Mouse (Mus musculus) MN1 (cell line): ENCODE measurements around the gene Scgb1b30.
"Not testable (repeated sequence)": the region's sequence is repeated elsewhere in the genome, so short reads cannot be mapped to it uniquely, and the experiment has no call there.

ENCODE experiments used
- DNase-seq: peaks from one replicate; pipeline ENCODE4 v3.0.0-alpha.2; 2016; ENCODE audit warnings: low spot score

The Scgb1b30 gene

DNA sequence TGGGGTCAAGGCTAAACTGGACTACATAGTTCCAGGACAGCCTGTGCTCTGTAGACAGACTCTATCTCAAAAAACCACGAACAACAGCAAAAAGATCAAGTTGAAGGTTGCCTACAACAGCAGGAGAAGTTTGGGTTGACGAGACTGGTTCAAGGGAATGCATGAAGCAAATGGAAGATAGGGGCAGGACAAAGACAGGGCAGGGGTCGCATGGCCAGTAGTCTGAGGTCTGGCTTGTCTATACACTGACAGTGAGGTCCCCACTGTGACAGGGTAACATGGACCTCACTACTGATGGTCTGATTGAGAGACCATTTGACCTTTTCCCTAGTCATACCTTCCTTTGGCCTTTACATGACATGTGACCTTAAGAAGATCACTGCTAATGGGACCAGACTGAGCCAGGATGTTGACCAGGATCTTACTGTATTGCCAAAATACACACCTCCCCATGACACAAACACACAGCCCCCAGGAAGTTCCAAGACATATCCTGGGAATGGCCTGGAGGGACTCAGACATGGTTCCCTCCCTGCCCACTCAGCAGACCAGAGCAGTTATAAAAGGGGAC lies at the start of gene Scgb1b30:
TSS of gene Scgb1b30 (plus strand) at position 521 of the 571 bp plus-strand sequence.
- DNase-seq: no peak

DNA sequence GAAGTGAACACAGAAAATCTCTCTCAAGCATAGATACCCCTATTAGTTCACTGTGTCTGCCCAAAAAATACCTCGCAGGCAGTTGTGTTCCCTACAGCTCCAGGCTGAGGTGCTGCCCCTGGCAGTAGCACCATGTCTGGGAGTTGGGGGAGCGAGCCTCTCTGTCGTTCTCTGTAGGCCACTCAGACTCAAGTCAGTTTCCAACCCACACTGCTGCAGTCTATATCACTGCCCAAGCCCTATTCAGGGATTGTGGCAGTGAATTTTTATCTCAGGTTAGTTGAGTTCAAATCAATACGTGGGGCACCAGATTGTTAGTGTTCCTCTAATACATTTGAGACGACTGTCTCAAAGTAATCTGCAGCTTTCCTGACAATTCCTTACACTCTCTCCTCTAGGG lies 27.1 kb upstream of the Scgb1b30 start:
- DNase-seq: not testable (repeated sequence)

DNA sequence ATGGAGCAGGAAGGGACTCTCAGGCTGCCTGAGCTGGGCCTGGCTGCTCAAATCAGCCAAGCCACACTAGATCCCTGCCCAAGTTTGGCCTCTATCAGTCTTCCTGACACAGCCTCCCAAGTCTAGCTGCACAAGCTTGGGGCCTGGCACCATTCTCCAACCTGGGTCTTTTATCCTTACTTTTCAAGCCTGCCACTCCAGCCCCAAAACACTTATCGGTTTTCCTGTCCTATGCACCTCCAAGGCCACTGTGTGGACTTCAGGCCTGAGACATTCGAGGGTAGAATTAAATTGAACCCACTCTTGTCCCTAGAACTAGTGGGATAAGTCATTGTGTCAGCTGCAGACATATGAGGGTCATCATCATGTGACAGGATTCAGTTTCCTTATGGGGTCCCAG lies 4.8 kb downstream of the Scgb1b30 start:
- DNase-seq: no peak

DNA sequence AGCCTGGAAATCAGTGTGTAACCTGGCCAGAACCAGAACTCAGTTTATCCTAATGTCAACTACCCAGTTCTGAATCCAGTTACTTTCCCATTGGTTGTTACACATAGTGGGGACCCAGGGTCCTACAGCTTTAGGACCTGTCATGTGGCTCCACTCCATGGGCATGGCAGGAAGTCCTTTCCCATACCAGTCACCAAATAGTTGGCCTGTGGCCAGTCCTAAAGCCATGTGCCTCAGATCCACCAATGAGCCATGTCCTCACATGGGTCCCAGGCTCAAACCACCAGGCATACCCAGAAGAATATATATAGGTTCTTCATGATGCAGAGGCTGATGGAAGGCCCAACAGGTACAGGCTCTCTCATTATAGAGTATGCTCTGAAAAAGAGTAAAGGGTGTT lies 6.0 kb downstream of the Scgb1b30 start:
- no peak for DNase-seq

DNA sequence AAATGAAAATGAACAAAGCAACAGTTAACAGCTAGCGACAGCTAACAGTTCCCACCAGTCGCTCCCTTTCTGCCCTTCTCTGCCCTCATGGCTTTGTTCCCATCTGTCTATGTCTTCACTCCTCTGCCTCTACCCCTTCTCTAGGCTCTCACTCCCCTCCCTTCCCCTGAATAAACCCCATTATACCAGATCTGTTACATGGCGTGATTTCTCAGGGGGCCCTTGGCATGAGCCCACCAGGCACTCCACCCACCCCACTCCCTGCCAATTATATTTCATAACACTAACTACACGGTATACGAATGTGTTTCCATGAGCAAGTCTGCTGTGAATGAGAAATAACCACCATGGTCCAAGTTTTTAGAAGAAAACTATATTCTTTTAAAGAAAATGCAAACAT lies 14.0 kb downstream of the Scgb1b30 start:
- DNase-seq: no peak

DNA sequence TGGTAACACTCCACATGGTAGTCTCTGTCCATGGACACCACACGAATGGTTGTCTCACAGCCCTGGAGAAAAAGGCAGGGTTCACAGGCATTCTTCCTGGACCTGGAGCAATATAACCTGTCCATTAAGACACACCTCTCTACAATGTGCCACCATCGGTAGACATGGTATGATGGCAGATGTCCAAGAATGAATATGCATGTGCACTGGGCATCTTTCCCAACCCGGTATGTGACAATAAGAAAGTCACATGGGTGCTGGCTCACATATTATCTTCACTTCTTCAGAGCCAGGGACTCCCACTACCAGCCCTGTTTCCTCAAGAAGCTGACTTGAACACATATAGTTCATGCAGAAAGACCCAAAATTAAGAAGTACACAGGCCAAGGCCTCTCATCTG lies 21.4 kb downstream of the Scgb1b30 start:
- DNase-seq: no peak

DNA sequence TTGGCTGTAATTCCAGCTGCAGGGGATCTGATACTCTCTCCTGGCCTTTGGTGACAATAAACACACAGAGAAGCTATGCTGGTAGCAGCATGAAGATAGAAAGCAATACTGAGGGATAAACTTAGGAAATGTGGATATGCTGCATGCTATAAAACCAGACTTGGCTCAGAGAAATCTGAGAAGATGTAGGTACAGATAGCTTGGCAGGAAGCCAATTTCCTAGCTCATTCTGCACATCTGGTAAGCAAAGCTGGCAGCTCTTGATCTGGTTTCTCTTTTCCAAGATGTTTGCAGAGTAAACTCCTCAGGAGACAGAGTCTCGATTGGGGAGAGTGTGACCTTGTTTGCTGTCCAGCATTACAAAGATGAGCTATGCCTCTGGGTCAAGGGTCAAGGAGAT lies 25.4 kb downstream of the Scgb1b30 start:
- DNase-seq: peak; percentile 77

DNA sequence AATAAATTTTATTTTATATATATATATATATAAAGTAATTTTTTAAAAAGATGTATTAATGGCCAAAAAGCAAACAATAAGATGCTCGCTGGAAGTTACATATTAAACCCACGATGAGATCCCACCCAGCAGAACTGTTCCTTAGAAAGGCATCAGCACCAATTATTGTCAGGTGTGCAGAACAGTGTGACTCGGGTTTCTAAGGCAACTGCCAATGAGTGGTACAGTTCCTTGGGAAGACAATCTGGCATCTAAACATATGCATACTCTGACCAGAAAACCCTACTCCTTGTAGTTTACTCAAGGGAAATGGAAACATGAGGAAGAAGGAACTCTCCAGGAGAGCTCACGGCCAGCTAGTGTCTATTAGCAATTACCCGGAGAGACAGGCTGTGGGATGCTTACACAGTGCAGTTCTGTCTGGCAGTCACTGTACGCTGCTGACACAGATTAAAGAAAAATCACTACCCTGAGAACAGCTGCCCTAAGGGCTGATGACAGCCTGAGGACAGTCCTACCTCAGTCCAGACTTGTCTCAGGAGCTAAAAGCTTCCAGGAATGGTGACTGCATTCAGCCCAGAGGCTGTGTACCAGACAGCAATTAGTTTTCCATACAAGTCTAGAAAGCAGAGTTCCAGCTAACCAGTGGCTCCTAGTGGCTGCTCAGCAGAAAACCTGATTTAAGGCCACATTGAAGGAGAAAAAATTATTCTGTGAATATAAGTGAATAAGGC lies 27.9 kb downstream of the Scgb1b30 start:
- DNase-seq: peak; percentile 46

DNA sequence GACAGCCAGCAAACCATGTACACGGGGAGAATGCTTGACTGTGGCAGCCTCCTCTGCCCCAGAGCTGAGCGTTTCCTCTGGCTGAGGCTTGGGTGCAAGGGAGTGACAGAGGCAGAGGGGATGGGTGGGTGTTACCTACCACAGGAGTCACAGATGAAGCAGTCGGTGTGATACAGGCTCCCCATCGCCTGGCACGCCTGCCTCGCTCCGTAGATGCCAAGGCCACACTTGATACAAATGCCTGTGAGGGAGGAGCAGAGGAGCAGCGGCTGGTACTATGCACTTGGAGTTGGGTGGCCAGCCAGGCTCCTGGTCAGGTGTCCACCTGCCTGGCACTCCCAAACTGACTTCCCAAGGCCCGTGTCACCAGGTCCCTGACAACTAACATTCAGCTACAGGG lies 30.1 kb downstream of the Scgb1b30 start:
- DNase-seq: no peak

DNA sequence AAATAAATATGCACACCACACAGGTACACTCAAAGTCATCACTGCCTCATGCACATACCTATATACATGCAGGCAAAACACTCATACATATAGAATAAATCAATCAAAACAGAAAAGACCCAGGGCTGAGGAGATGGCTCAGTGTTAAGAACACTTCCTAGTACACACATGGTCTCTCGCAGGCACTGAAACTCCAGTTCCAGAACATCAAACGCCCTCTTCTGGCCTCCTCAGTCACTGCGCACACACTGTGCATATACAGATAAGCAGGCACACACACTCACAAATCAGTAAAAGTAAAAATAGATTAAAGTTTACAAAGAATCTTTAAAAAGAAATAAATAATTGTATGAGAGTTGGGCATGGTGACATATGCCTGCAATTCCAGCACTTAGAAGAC lies 31.1 kb downstream of the Scgb1b30 start:
- DNase-seq: no peak

DNA sequence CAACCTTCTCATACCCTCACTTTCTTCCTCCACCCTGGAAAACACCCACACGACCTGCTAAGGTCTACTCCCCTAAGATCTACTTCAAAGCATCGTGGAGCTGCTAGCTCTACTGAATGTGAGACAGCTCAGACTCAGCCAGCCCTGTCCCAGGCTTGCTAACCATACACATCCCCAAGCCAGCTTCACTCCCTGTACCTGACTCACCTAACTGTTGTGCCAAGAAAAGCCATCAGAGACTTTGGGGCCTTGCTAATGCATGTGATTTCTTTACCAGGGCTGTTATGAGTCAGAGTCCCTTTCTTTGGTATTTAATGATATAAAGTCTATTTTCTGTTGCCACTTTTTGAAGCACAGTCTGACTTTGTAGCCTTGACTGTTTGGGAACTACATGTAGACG lies 35.9 kb downstream of the Scgb1b30 start:
- DNase-seq: no peak

DNA sequence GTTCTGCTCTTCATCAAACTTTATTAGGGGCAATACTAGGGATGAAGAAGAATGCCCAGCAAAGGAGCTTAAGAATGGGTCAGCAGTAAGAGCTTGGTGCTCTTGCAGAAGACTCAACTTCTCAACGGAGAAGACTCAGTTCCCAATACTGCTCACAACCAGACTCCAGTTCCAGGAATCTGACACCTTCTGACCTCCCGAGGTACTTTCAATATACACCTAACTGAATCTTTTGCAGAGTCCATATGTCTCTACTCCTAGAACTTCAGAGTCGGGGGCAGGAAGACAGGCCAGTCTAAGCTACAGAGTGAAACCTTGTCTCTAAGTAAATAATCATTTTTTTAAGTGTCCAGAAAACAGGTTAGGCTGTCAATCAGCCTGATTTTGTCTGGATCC lies 36.7 kb downstream of the Scgb1b30 start:
- no peak for DNase-seq

DNA sequence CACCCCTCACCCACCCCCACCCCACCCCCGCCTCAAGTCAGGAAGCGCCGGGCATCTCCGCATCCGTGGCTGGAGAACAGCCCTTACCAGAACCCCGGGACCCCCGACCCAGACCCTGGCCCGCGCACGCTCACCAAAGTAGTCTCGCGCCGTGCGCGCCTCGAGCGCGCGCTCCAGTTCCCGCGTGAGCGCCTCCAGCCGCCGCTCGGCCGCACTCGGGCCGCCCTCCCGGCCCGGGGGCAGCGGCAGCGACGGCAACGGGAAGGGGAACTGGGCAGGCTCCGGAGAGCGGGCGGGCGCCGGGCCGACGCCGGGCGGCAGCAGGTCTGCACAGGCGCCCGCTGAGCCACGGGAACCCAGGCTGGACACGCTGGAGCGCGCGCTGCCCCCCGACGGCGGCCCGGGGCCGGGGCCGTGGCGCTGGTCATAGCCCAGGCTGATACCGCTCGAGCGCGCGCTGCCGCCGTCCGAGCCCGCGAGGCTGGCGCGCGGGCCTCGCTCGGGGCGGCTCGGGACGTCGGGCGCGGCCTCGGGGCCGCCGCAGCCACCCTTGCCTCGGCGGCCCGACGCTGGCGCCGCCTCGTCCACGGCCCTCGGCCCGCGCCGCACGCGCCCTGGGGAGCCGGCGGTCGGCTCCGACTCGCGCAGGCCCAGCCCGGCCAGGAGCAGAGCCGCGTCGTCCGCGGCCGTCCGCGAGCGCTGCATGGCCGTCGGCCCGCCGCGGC lies 37.3 kb downstream of the Scgb1b30 start:
- peak; percentile 15 for DNase-seq

DNA sequence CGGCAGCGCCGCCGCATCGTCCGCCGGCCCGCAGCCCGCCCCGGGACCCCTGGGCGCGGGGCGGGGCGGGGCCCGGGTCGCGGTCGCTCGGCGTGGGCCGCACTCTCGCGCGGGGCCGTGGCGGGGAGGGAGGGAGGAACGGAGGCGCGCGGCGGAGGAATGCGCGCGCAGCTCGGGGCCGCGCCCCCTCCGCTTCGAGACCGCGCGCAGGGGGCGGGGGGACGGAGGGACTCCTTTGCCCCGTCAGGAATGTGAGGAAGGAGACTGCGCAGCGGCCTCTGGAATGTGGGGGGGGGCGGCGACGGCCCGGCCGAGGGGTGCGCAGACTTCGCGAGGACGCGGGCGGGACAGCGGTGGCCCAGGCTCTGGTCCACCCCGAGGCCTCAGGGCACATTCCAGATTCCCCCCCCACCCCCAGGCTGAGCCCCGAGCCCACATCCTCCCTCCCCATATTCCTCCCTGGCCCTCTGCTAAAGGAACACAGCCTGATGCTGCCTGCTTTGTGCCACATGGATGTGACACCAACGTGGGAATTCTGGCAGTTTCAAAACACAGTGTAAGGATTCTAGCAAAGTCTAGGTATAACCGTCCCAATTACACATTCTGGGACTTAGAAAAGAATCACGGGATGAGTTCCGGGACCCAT lies 38.0 kb downstream of the Scgb1b30 start, which contains the start of gene Wtip:
TSS of gene Wtip (minus strand) at position 152 of the 646 bp plus-strand sequence.
- DNase-seq: peak; percentile 66

DNA sequence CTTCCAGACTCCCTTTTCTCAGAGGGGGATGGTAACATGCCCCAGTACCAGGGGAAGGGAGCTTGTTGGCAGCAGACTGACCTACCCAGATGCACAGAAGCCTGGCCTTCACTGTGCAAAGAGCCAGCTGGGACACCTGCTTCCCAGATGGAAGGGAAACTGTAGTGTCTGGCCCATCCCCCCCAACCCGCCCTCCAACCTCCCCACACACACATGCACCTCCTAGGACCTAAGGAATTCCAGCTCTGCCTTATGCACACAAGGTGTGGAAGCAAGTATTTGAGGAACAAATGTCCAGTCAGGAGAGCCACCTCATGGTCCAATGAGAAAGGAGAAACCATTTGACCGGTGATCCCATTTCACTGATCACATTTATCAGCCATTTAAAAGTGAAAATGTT lies 39.1 kb downstream of the Scgb1b30 start:
- no peak for DNase-seq

DNA sequence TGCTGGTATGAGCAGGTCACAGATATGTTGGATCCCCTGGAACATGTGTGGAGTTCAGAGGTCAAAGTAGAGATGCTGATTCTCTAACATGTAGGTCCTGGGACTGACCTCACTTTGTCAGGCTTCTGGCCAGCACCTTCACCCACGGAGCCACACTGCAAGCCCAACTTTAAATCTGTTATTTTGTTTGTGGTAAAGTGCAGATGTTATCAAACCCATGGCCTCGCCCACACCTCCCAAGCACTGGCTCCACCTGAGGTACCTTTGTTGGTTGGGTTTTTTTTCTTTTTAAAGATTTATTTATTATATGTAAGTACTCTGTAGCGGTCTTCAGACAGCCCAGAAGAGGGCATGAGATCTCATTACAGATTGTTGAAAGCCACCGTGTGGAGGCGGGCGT lies 44.3 kb downstream of the Scgb1b30 start:
- DNase-seq: no peak

DNA sequence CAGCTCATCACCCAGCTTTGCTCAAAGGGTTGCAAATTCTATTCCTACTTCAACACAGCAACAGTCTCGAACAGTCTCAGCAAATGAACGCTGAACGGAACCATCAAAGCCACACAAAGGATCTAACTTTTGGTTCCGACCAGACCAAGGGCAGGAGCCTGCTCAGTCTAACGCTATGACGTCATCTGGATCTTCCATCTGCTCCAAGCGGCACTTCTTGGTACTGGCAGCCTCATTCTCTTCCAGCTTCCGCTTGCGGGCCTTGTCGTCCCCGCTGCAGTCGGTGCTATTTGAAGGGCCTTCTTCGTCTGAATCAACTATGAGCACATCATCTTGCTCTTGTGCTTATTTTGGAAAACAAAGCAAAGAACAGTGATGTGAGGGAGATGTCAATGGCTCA lies 45.9 kb downstream of the Scgb1b30 start:
- no peak for DNase-seq

DNA sequence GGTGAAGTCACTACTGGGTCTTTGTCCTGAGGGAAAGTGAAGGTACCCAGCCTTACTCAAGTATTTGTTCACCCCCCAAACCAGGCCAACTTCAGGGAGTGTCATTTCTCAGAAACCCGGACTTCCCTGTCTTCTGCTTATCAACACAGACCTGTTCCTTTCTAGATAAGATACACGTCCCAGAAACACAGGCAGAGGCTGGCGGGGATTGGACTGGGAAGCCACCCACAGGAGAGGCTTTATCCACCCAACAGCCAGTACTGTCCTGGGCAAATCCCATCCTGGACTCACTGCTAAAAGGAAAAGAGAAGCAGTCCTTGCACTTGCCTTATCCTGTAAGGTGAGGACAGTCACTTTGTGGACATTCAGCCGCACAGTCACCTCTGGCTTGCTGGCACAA lies 52.0 kb downstream of the Scgb1b30 start:
- DNase-seq: no peak
